Comparison of ENCODE assay signal across 16 mouse cellular contexts in genomic region chr4:40327161-40327560, GRCm38 (mm10).
"Had no signal": no experiment of that assay in that cellular context is flagged by ENCODE, and none has a peak within 500 bp of the region (broad histone marks: within the 10 kb centered on the region; RNA-seq: fewer than 3 reads in every experiment).

No protein-coding gene starts in this region.

- H3K4me1 ChIP-seq: midbrain, embryonic 10.5 days; midbrain, embryonic 12.5 days; neural tube, embryonic 12.5 days; stomach, embryonic 15.5 days had no signal

- H3K9me3 ChIP-seq: midbrain, embryonic 10.5 days; midbrain, embryonic 12.5 days; neural tube, embryonic 12.5 days; stomach, embryonic 15.5 days had no signal

- DNase-seq: lung, adult 18-20 months; lung, embryonic 14.5 days; lung, postnatal 14 days; lung, postnatal 36 days; midbrain, embryonic 14.5 days; right cerebral cortex, postnatal 14 days; right cerebral cortex, postnatal 4 days; thymus, adult 2 months; thymus, postnatal 25 days; thymus, postnatal 4 days had no signal

- H3K9ac ChIP-seq: liver, embryonic 14.5 days; lung, embryonic 14.5 days; midbrain, embryonic 12.5 days; neural tube, embryonic 12.5 days; stomach, embryonic 15.5 days had no signal

- H3K36me3 ChIP-seq: midbrain, embryonic 10.5 days; midbrain, embryonic 12.5 days; neural tube, embryonic 12.5 days; stomach, embryonic 15.5 days had no signal

- H3K27ac ChIP-seq: liver, embryonic 14.5 days; midbrain, embryonic 10.5 days; midbrain, embryonic 12.5 days; neural tube, embryonic 12.5 days; stomach, embryonic 15.5 days; stomach, postnatal 0 days had no signal

- H3K27me3 ChIP-seq: midbrain, embryonic 12.5 days; neural tube, embryonic 12.5 days; stomach, embryonic 15.5 days had no signal

- H3K4me3 ChIP-seq: midbrain, embryonic 10.5 days; midbrain, embryonic 12.5 days; neural tube, embryonic 12.5 days; stomach, embryonic 15.5 days had no signal

- H3K4me2 ChIP-seq: lung, embryonic 14.5 days; midbrain, embryonic 12.5 days; neural tube, embryonic 12.5 days; stomach, embryonic 15.5 days had no signal
